Mouse (Mus musculus): ENCODE data around the gene Ssc4d. TPM values are rescaled to one million over a fixed set of nuclear protein-coding genes. Genes with fewer than 3 reads are reported as not detected.

The Ssc4d gene
- polyA plus RNA-seq, 1 experiment: 6.3 TPM

- H3K9ac ChIP-seq (ENCODE audit: low read depth, poor library complexity, severe bottlenecking): no peak overlapping the region
- H3K9me3 ChIP-seq (replicated peaks; ENCODE audit: control insufficient read depth, insufficient read depth, low read length, poor library complexity, severe bottlenecking): no peaks in the 10 kb centered on the region
- TF ChIP-seq POLR2A (IDR thresholded peaks at IDR 0.05; ENCODE audit: insufficient read depth, low read length) (no peak), EP300 (IDR thresholded peaks at IDR 0.05; ENCODE audit: insufficient read depth, low read depth, low read length) (0 out of 2 replicates have a peak, but pooled peaks have one; percentile 37)
- no peak overlapping the region for H3K27ac ChIP-seq (ENCODE audit: insufficient read depth, low read length)
- H3K27me3 ChIP-seq (ENCODE audit: control insufficient read depth, insufficient read depth, low read length, poor library complexity, severe bottlenecking): no peaks in the 10 kb centered on the region
- peaks cover 77% of the 10 kb centered on the region for H3K36me3 ChIP-seq (ENCODE audit: control insufficient read depth, insufficient read depth, low read length, poor library complexity, severe bottlenecking)
- H3K4me1 ChIP-seq (ENCODE audit: control insufficient read depth, insufficient read depth, low read length): peaks cover 2% of the 10 kb centered on the region
- H3K4me3 ChIP-seq (ENCODE audit: low read depth, low read length): peak overlapping the region; percentile 6; the same call in 1 of the 2 replicates
These were observed 44.5 kb downstream of the Ssc4d start for GRCm38 (mm10) chr5:135929685-135930424.

DNA sequence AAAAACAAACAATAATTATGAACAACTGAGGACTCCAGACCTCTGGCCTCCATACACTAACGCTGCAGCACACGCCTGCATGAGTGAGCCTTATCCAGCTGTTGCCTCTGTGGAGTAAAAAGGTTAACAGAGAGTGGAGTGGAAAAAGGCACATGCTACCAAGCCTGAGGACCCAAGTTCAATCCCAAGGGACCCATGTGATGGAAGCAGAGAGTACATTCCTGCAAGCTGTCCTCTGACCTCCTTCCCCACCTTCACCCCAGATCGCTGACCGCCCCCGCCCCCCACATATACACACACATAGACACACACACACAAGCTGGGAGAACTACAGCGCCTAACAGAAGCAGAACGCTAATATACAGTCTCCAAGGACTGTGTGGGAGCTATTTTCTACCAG is 50.4 kb downstream of the Ssc4d start:
- Histone ChIP-seq H3K27ac (ENCODE audit: insufficient read depth, low read length) (no peak overlapping the region), H3K9ac (ENCODE audit: low read depth, poor library complexity, severe bottlenecking) (no peak overlapping the region), H3K4me3 (ENCODE audit: low read depth, low read length) (no peak overlapping the region), H3K4me1 (ENCODE audit: control insufficient read depth, insufficient read depth, low read length) (peaks cover 2% of the 10 kb centered on the region), H3K9me3 (replicated peaks; ENCODE audit: control insufficient read depth, insufficient read depth, low read length, poor library complexity, severe bottlenecking) (no peaks in the 10 kb centered on the region), H3K36me3 (ENCODE audit: control insufficient read depth, insufficient read depth, low read length, poor library complexity, severe bottlenecking) (peaks cover 91% of the 10 kb centered on the region), H3K27me3 (ENCODE audit: control insufficient read depth, insufficient read depth, low read length, poor library complexity, severe bottlenecking) (no peaks in the 10 kb centered on the region)
- no peak for TF ChIP-seq CTCF (IDR thresholded peaks at IDR 0.05; ENCODE audit: low read depth, low read length)
- TF ChIP-seq POLR2A (IDR thresholded peaks at IDR 0.05; ENCODE audit: insufficient read depth, low read length): no peak
- no peak for TF ChIP-seq EP300 (IDR thresholded peaks at IDR 0.05; ENCODE audit: insufficient read depth, low read depth, low read length)

DNA sequence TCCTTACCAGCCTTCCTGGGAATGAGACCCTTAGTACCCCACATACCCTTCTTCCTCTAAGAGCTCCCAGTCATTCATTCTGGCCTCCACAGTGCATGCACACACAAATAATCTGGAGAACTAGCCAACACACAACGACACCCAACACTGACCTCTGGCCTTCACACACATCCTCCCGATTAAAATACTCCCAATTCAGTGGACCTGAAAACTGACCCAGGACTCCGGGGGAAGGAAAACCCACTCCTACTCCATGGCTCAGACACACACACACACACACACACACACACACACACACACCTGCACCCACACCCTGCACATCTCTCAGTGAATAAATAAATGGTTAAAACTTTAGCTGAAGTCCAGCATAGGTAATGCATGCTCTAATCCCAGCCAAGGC is 54.4 kb downstream of the Ssc4d start:
- no peak overlapping the region for H3K27ac ChIP-seq (ENCODE audit: insufficient read depth, low read length)
- H3K9ac ChIP-seq (ENCODE audit: low read depth, poor library complexity, severe bottlenecking): no peak overlapping the region
- H3K36me3 ChIP-seq (ENCODE audit: control insufficient read depth, insufficient read depth, low read length, poor library complexity, severe bottlenecking): peaks cover 72% of the 10 kb centered on the region
- no peak overlapping the region for H3K4me3 ChIP-seq (ENCODE audit: low read depth, low read length)
- no peaks in the 10 kb centered on the region for H3K9me3 ChIP-seq (replicated peaks; ENCODE audit: control insufficient read depth, insufficient read depth, low read length, poor library complexity, severe bottlenecking)
- H3K4me1 ChIP-seq (ENCODE audit: control insufficient read depth, insufficient read depth, low read length): peaks cover 6% of the 10 kb centered on the region
- no peaks in the 10 kb centered on the region for H3K27me3 ChIP-seq (ENCODE audit: control insufficient read depth, insufficient read depth, low read length, poor library complexity, severe bottlenecking)
- no peak for TF ChIP-seq EP300 (IDR thresholded peaks at IDR 0.05; ENCODE audit: insufficient read depth, low read depth, low read length)
- no peak for TF ChIP-seq POLR2A (IDR thresholded peaks at IDR 0.05; ENCODE audit: insufficient read depth, low read length)
- TF ChIP-seq CTCF (IDR thresholded peaks at IDR 0.05; ENCODE audit: low read depth, low read length): no peak

DNA sequence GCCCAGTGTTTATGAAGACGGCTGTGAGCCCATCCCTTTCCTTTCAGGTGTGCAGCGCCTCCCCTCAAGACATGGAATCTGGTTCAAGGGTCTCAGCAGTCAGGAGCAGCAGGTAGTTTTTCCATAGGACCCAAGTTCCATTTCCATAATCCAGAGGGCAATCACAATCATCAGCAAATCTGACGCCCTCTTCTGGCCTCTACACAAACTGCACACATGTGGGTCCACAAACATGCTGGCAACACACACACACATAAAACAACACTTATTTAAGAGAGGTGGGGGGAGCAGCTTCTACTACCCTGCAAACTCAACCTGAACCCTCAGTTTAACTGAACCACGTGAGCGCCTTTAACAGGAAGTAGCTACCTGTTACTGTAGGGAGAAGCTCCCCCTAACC is 55.7 kb downstream of the Ssc4d start:
- Histone ChIP-seq H3K9ac (ENCODE audit: low read depth, poor library complexity, severe bottlenecking) (no peak overlapping the region), H3K4me3 (ENCODE audit: low read depth, low read length) (no peak overlapping the region), H3K36me3 (ENCODE audit: control insufficient read depth, insufficient read depth, low read length, poor library complexity, severe bottlenecking) (peaks cover 67% of the 10 kb centered on the region), H3K4me1 (ENCODE audit: control insufficient read depth, insufficient read depth, low read length) (peaks cover 6% of the 10 kb centered on the region), H3K9me3 (replicated peaks; ENCODE audit: control insufficient read depth, insufficient read depth, low read length, poor library complexity, severe bottlenecking) (no peaks in the 10 kb centered on the region), H3K27ac (ENCODE audit: insufficient read depth, low read length) (no peak overlapping the region), H3K27me3 (ENCODE audit: control insufficient read depth, insufficient read depth, low read length, poor library complexity, severe bottlenecking) (no peaks in the 10 kb centered on the region)
- TF ChIP-seq CTCF (IDR thresholded peaks at IDR 0.05; ENCODE audit: low read depth, low read length): no peak

DNA sequence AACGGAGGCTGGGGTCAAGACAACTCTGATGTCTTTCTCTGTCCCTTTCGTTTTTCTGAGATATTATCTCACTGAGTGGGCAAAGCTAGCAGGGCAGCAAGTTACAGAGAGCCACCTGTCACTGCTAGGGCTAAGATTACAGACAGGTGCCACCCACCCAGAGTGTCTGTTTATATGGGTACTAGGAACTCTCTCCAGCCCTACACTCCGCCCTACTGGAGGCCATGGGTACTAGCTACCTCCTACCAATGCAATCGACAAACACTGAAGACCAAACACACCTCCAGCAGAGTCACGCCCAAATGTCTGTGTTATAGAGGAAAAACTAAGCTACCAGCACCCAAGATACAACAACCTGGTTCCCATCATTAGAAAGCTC is 56.3 kb downstream of the Ssc4d start:
- Histone ChIP-seq H3K4me1 (ENCODE audit: control insufficient read depth, insufficient read depth, low read length) (peaks cover 6% of the 10 kb centered on the region), H3K27ac (ENCODE audit: insufficient read depth, low read length) (no peak overlapping the region), H3K9ac (ENCODE audit: low read depth, poor library complexity, severe bottlenecking) (no peak overlapping the region), H3K27me3 (ENCODE audit: control insufficient read depth, insufficient read depth, low read length, poor library complexity, severe bottlenecking) (no peaks in the 10 kb centered on the region), H3K36me3 (ENCODE audit: control insufficient read depth, insufficient read depth, low read length, poor library complexity, severe bottlenecking) (peaks cover 65% of the 10 kb centered on the region), H3K4me3 (ENCODE audit: low read depth, low read length) (no peak overlapping the region), H3K9me3 (replicated peaks; ENCODE audit: control insufficient read depth, insufficient read depth, low read length, poor library complexity, severe bottlenecking) (no peaks in the 10 kb centered on the region)
- TF ChIP-seq EP300 (IDR thresholded peaks at IDR 0.05; ENCODE audit: insufficient read depth, low read depth, low read length) (no peak), CTCF (IDR thresholded peaks at IDR 0.05; ENCODE audit: low read depth, low read length) (no peak), POLR2A (IDR thresholded peaks at IDR 0.05; ENCODE audit: insufficient read depth, low read length) (no peak)

GRCm38 (mm10) chr5:135917327-135918058 is 56.8 kb downstream of the Ssc4d start:
- peak overlapping the region; percentile 1; the same call in 1 of the 2 replicates for H3K27ac ChIP-seq (ENCODE audit: insufficient read depth, low read length)
- H3K36me3 ChIP-seq (ENCODE audit: control insufficient read depth, insufficient read depth, low read length, poor library complexity, severe bottlenecking): peaks cover 59% of the 10 kb centered on the region
- H3K27me3 ChIP-seq (ENCODE audit: control insufficient read depth, insufficient read depth, low read length, poor library complexity, severe bottlenecking): no peaks in the 10 kb centered on the region
- peaks cover 6% of the 10 kb centered on the region for H3K4me1 ChIP-seq (ENCODE audit: control insufficient read depth, insufficient read depth, low read length)
- no peaks in the 10 kb centered on the region for H3K9me3 ChIP-seq (replicated peaks; ENCODE audit: control insufficient read depth, insufficient read depth, low read length, poor library complexity, severe bottlenecking)
- H3K9ac ChIP-seq (ENCODE audit: low read depth, poor library complexity, severe bottlenecking): no peak overlapping the region
- no peak overlapping the region for H3K4me3 ChIP-seq (ENCODE audit: low read depth, low read length)
- TF ChIP-seq CTCF (IDR thresholded peaks at IDR 0.05; ENCODE audit: low read depth, low read length): peak; percentile 24
- no peak for TF ChIP-seq POLR2A (IDR thresholded peaks at IDR 0.05; ENCODE audit: insufficient read depth, low read length)
